Mouse (Mus musculus) layer of hippocampus, adult 9-11 months (tissue): ENCODE measurements around the gene Fbxo46.
A peak's percentile ranks its signal among the peaks of the same experiment; 100 is the strongest.

ENCODE experiments used
- DNase-seq: peaks from one replicate; pipeline ENCODE4 v3.0.0; 2022

Fbxo46 gene

GRCm38 (mm10) chr7:19171831-19172230 lies 52.2 kb downstream of the Fbxo46 start:
- no peak for DNase-seq

DNA sequence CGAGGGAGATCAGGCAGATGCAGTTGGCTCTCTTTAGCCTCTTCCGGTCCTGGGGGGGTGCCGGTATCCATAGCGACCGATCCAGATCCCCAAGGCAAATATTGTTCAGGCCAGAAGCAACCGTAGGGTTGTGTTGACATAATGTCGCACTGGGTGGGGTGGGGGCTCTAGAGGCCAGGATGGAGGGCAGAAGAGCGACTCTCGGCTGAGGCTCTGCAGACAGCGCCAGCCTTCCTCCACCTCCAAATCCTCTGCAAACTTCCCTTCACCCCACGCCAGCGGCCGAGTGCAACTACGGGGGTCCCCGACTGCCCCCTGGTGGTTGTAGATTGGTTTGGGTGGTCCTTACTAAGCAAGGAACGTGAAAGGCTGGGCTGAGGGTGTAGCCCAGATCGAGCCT lies 53.2 kb downstream of the Fbxo46 start:
- DNase-seq: peak; percentile 83

- DNase-seq: peak; percentile 95
These were observed 56.3 kb downstream of the Fbxo46 start, which contains the start of gene Eml2 for GRCm38 (mm10) chr7:19175708-19176515. Gene Eml2, plus strand, starts transcription at chr7:19176421.

- DNase-seq: no peak
These were observed 56.9 kb downstream of the Fbxo46 start for GRCm38 (mm10) chr7:19176516-19176947.

GRCm38 (mm10) chr7:19177216-19177615 lies 57.6 kb downstream of the Fbxo46 start:
- no peak for DNase-seq

DNA sequence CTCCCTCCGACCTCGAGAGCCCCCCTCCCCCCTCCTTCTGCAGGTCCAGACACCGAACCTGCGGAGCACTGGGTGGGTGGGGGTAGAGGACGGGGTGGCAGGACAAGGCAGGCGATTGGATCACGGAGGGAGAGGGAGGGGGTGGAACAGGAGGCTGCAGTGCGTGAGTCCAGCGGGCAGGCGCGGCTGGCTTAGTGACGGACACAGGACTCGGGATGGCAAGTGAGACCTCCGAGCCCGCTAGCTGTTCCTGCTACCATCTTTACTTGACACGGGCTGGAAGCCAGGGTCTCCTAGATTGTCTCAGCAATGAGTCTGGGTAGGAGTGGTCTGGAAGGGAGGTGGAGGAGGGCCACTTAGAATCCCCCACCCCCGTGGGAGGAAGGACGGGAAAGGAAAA lies 58.4 kb downstream of the Fbxo46 start:
- peak; percentile 68 for DNase-seq

GRCm38 (mm10) chr7:19178443-19179092 lies 58.9 kb downstream of the Fbxo46 start:
- DNase-seq: peak; percentile 74

- peak; percentile 67 for DNase-seq
These were observed 59.5 kb downstream of the Fbxo46 start for GRCm38 (mm10) chr7:19179173-19179572.

- DNase-seq: no peak
These were observed 60.3 kb downstream of the Fbxo46 start for GRCm38 (mm10) chr7:19179936-19180335.

GRCm38 (mm10) chr7:19180862-19181429 lies 61.3 kb downstream of the Fbxo46 start:
- no peak for DNase-seq

DNA sequence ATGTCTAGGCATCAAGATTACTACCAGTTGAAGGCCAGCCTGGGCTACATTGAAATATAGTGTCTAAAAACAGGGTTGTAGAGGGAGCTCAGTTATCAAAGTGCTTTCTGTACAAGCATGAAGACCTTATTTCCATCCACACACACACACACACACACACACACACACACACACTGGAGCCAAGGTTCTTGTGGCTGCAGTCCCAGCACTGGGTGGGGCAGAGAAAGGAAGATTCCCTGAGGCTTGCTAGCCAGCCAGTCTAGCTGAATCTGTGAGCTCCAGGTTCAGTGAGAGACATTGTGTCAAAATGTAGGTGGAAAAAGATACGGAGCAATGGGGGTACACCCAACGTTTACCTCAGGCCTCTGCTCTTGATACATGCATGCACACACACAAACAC lies 64.6 kb downstream of the Fbxo46 start:
- DNase-seq: no peak

- no peak for DNase-seq
These were observed 65.1 kb downstream of the Fbxo46 start for GRCm38 (mm10) chr7:19184758-19185157.
